Mouse (Mus musculus) olfactory bulb, adult 2 months (tissue): Measurements from ENCODE around the gene Rest.

ENCODE experiments used
- CTCF ChIP-seq: fragments of 200-500 bp; IDR thresholded peaks from 2 replicates; pipeline ENCODE4 v1.5.1; 2012; ENCODE audit warnings: low read depth, mild to moderate bottlenecking, low read length, moderate library complexity; ENCODE audit not compliant: insufficient read depth
- POLR2A ChIP-seq: fragments of 200-500 bp; IDR thresholded peaks from 2 replicates; pipeline ENCODE4 v1.6.1; 2012; ENCODE audit warnings: mild to moderate bottlenecking, low read depth, low read length, moderate library complexity; ENCODE audit not compliant: insufficient read depth

DNA sequence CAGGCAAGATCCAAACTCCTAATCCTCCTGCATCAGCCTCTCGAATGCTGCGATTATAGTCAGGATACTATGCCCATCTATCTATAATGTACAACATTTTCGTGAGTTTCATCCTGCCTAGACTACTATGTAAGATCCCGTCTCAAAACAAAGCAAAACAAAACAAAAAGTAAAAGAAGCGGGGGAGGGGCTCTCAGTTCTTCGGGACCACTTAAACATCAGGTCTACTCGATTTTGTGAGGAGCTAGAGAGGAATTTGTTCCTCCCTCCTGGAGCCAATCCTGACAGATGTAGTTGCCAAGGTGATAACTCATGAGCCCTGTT is 19.9 kb upstream of the Rest start:
- no peak for TF ChIP-seq CTCF
- no peak for TF ChIP-seq POLR2A
